Mouse (Mus musculus) urinary bladder, postnatal 4 days (tissue): ENCODE data around the gene Kntc1.

ENCODE experiments used
- DNase-seq, 2 experiments: peaks; one replicate each; pipeline ENCODE4 v3.0.0; 2021 to 2022; ENCODE audit warnings: low spot score in 2 of 2

The Kntc1 gene

GRCm38 (mm10) chr5:123808541-123808940 is 59.0 kb downstream of the Kntc1 start:
- DNase-seq: no peak

GRCm38 (mm10) chr5:123809156-123809555 is 59.6 kb downstream of the Kntc1 start:
- DNase-seq: no peak

GRCm38 (mm10) chr5:123816891-123817290 is 67.4 kb downstream of the Kntc1 start:
- no peak for DNase-seq

- no peak for DNase-seq
Observed at GRCm38 (mm10) chr5:123818941-123819577, 69.5 kb downstream of the Kntc1 start.

- DNase-seq: no peak
Observed at GRCm38 (mm10) chr5:123820501-123821263, 71.2 kb downstream of the Kntc1 start.

- DNase-seq: no peak
Observed at GRCm38 (mm10) chr5:123821264-123821571, 71.7 kb downstream of the Kntc1 start.

- DNase-seq: no peak
Observed at GRCm38 (mm10) chr5:123822706-123823105, 73.2 kb downstream of the Kntc1 start.

GRCm38 (mm10) chr5:123827659-123828091 is 78.2 kb downstream of the Kntc1 start:
- DNase-seq: no peak

GRCm38 (mm10) chr5:123832309-123832708 is 82.8 kb downstream of the Kntc1 start:
- DNase-seq: no peak

- DNase-seq: no peak
Observed at GRCm38 (mm10) chr5:123834836-123835235, 85.3 kb downstream of the Kntc1 start.

GRCm38 (mm10) chr5:123837371-123837770 is 87.9 kb downstream of the Kntc1 start:
- no peak for DNase-seq

GRCm38 (mm10) chr5:123842221-123842934 is 92.9 kb downstream of the Kntc1 start:
- DNase-seq: no peak

- no peak for DNase-seq
Observed at GRCm38 (mm10) chr5:123842935-123843282, 93.4 kb downstream of the Kntc1 start.

- DNase-seq: no peak
Observed at GRCm38 (mm10) chr5:123843816-123844215, 94.3 kb downstream of the Kntc1 start.

GRCm38 (mm10) chr5:123844316-123844715 is 94.8 kb downstream of the Kntc1 start:
- no peak for DNase-seq

- DNase-seq: no peak
Observed at GRCm38 (mm10) chr5:123851398-123851797, 101.9 kb downstream of the Kntc1 start.

- DNase-seq: no peak
Observed at GRCm38 (mm10) chr5:123853877-123854504, 104.5 kb downstream of the Kntc1 start.

- DNase-seq: no peak
Observed at GRCm38 (mm10) chr5:123854511-123854910, 105.0 kb downstream of the Kntc1 start.

GRCm38 (mm10) chr5:123858798-123859197 is 109.3 kb downstream of the Kntc1 start:
- DNase-seq: no peak

GRCm38 (mm10) chr5:123862374-123863350 is 113.1 kb downstream of the Kntc1 start:
- DNase-seq: no peak

- no peak for DNase-seq
Observed at GRCm38 (mm10) chr5:123863934-123864333, 114.4 kb downstream of the Kntc1 start.
